Mouse (Mus musculus) stomach, postnatal 0 days (tissue): ENCODE data around the gene Fgf18. TPM values are rescaled to one million over a fixed set of nuclear protein-coding genes. Genes with fewer than 3 reads are reported as not detected.

ENCODE experiments used
- ATAC-seq: fragments of 200-750 bp; cut with Nextera tagmentation; 2 replicates; pipeline ENCODE4 v1.8.0; 2017; ENCODE audit not compliant: low FRiP score, low TSS enrichment
- DNase-seq: peaks from one replicate; pipeline ENCODE4 v3.0.0-alpha.2; 2016; ENCODE audit warnings: low spot score
- H3K27ac ChIP-seq: fragments of 300-500 bp; sonication (generic); replicated peaks from 2 replicates; pipeline ENCODE4 v1.5.1; 2014; ENCODE audit warnings: mild to moderate bottlenecking, control low read depth
- H3K27me3 ChIP-seq: fragments of 300-500 bp; sonication (generic); 2 replicates; pipeline ENCODE4 v1.6.1; 2014; ENCODE audit warnings: low read length; ENCODE audit not compliant: control insufficient read depth, insufficient read depth
- H3K36me3 ChIP-seq: fragments of 300-500 bp; sonication (generic); 2 replicates; pipeline ENCODE4 v1.6.1; 2014; ENCODE audit warnings: low read length, mixed read lengths; ENCODE audit not compliant: control insufficient read depth, insufficient read depth
- H3K4me1 ChIP-seq: fragments of 300-500 bp; sonication (generic); replicated peaks from 2 replicates; pipeline ENCODE4 v1.6.1; 2014; ENCODE audit warnings: antibody characterized with exemption; ENCODE audit not compliant: control insufficient read depth, insufficient read depth
- H3K4me2 ChIP-seq: fragments of 300-500 bp; sonication (generic); replicated peaks from 2 replicates; pipeline ENCODE4 v1.6.1; 2014; ENCODE audit warnings: low read depth, mild to moderate bottlenecking, control low read depth, moderate library complexity
- H3K4me3 ChIP-seq: fragments of 300-500 bp; sonication (generic); 2 replicates; pipeline ENCODE4 v1.5.1; 2014; ENCODE audit warnings: low read depth, low read length, control low read depth
- H3K9ac ChIP-seq: fragments of 300-500 bp; sonication (generic); 2 replicates; pipeline ENCODE4 v1.6.1; 2014; ENCODE audit warnings: mild to moderate bottlenecking, low read length, control low read depth, mixed read lengths
- H3K9me3 ChIP-seq: fragments of 300-500 bp; sonication (generic); 2 replicates; pipeline ENCODE4 v1.6.1; 2016; ENCODE audit warnings: low read length; ENCODE audit not compliant: control insufficient read depth
- CTCF ChIP-seq: IDR thresholded peaks from 2 replicates; pipeline ENCODE4 v1.5.1; 2016; ENCODE audit warnings: antibody characterized with exemption, low read depth, mild to moderate bottlenecking, moderate library complexity
- EP300 ChIP-seq: optimal IDR thresholded peaks from 2 replicates; pipeline ENCODE3; 2016; ENCODE audit warnings: antibody characterized with exemption
- WGBS: fragments of 180-500 bp; shearing (Covaris S2); extraction: QIAGEN DNeasy Blood & Tissue Kit; methylation state at CpG from one replicate; pipeline ENCODE4 v1.1.7; 2014; 5-methylcytosine and 5-hydroxymethylcytosine counted together
- polyA plus RNA-seq: library from polyadenylated mRNA; unstranded; fragments of >200 nt; fragmentation: Nextera tagmentation; extraction: Ambion mirVana; gene quantifications from 2 replicates; pipeline ENCODE4 v1.2.1, GENCODE M21; 2015

The Fgf18 gene
- polyA plus RNA-seq, 1 experiment from 2014 or later: 2.3 TPM

DNA sequence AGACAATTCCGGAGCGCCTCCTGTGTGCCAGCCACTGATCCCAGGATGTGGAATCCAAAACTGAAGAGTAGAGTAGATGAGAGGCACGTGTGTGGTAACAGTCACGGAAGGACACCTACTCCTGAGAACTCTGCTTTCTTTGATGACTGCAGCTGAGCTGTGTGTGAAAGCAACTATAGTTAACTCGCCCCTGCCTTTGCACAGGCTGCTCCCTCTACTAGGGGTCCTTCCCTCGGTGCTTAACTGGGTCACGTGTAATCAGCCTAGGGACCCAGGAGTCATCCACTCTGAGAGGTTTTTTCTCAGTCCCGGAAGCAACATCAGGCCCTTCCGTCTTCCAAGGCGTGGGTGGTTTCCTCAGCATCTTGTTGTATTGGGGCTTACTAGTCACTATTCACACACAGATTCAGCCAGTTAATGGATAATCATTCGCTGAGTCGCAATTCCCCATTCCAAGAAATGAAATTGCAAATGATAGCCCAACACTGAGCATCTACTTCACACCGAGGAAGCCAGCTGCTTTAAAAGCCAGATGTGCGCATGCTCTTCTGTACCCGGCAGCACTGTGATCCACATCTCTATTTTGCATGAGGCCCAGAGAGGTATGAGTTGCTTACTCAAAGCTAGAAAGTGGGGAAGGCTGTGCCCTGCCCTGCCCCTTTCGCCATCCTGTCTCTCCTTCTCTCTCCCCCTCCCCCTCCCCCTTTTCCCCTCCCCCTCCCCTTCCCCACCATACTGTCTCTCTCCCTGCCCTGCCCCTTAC, 67.0 kb downstream of the Fgf18 start:
- TF ChIP-seq CTCF (no peak), EP300 (no peak)
- no peak overlapping the region for H3K4me3 ChIP-seq
- H3K4me2 ChIP-seq: no peak overlapping the region
- no peak for DNase-seq
- H3K36me3 ChIP-seq: no peaks in the 10 kb centered on the region
- H3K9me3 ChIP-seq: no peaks in the 10 kb centered on the region
- no peak for ATAC-seq
- WGBS: 59% methylated on average over 16 of the region's 16 CpGs
- no peak overlapping the region for H3K9ac ChIP-seq
- H3K4me1 ChIP-seq: no peaks in the 10 kb centered on the region
- H3K27ac ChIP-seq: no peak overlapping the region
- no peaks in the 10 kb centered on the region for H3K27me3 ChIP-seq

DNA sequence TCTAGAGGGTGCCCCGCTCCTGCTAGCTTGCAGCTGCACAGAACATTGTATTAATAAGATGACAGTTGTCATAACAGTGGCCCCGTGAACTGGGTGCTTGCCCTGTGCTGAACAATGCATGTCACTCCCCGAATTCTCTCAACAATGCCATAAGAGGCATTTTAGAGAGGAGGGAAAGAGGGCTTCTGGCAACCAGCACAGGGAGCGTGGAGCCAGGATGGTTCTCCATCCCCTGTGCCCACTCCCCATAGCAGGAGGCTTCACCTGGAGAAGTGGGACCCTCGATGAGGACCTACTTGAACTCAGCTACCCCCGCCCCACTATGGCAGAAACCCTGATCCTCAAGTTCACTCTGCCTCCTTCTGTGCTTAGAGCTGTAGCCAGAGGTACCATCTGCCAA, 67.8 kb downstream of the Fgf18 start:
- H3K4me3 ChIP-seq: no peak overlapping the region

DNA sequence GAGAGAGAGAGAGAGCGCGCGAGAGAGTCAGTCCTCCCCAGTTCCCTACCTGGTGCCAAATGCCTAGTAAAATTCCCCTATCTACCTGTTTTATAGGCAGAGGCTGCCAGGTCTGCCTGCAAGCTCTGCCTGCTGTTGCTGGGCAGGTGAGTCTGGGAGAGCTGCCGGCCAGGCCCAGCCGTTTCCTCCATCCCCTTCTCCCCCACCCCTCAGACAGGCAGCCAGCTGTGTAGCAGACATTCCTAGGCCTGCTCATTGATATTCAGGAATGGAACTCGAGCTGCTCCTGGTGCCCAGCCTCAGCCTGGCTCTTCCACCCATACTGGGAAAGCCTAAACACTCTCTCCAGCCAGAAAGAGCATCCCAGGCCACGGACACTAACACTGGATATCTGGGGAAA, 69.2 kb downstream of the Fgf18 start:
- H3K4me1 ChIP-seq: no peaks in the 10 kb centered on the region
- no peaks in the 10 kb centered on the region for H3K9me3 ChIP-seq
- no peak overlapping the region for H3K27ac ChIP-seq
- H3K4me3 ChIP-seq: no peak overlapping the region
- ATAC-seq (no peak), DNase-seq (no peak)
- H3K4me2 ChIP-seq: no peak overlapping the region
- no peak overlapping the region for H3K9ac ChIP-seq
- no peaks in the 10 kb centered on the region for H3K27me3 ChIP-seq
- TF ChIP-seq EP300: no peak
- H3K36me3 ChIP-seq: no peaks in the 10 kb centered on the region
- WGBS: 45% methylated on average over 7 of the region's 7 CpGs

More for the DNA sequence above, 67.8 kb downstream of the Fgf18 start:
- TF ChIP-seq EP300 (no peak), CTCF (no peak)
- no peak overlapping the region for H3K4me2 ChIP-seq
- H3K27me3 ChIP-seq: no peaks in the 10 kb centered on the region
- 56% methylated on average over 6 of the region's 6 CpGs for WGBS
- no peaks in the 10 kb centered on the region for H3K9me3 ChIP-seq
- H3K27ac ChIP-seq: no peak overlapping the region
- ATAC-seq (no peak), DNase-seq (no peak)
- no peak overlapping the region for H3K9ac ChIP-seq
- H3K36me3 ChIP-seq: no peaks in the 10 kb centered on the region
- H3K4me1 ChIP-seq: no peaks in the 10 kb centered on the region

DNA sequence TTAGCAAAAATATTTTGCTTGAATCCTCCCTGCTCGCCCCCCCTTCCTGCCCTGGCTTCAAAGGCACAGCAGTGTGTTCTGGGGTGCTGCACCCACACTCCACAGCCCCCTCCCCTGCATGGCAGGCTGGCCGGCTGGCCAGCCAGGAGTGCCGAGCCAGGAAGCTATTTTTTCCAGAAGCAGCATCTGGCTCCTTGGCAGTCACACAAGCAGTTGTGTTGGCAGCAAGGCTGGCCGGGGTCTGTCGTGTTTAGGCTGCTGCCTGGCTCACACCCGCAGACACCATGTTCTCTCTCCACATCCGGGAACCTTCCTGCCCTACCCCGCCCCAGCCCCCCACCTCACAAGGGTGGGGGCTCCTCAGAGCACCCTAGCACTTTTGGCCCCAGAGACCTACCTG, 71.9 kb downstream of the Fgf18 start:
- WGBS: 41% methylated on average over 8 of the region's 8 CpGs
- ATAC-seq: no peak; the same call in 1 of the 2 replicates
- no peak overlapping the region for H3K4me2 ChIP-seq

DNA sequence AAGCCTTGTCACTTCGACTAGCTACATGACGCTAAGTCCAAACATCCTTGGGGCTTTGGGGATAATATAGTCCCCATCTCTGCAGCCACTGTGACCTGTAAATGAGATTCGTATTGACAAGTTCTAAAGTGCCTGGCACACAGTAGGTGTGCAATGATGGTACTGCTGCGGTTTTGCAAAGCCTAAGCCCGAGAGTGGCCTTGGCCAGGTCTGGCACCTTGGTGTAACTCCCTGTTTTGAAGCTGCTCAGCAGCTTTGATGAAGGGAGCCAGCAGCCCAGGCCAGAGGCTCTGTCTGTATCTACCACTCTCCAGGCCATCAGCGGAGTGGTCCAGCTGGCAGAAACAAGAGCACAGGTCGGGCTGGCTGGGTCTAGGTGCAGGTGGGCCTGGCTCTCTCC, 72.7 kb downstream of the Fgf18 start:
- H3K27me3 ChIP-seq: no peaks in the 10 kb centered on the region
- no peak overlapping the region for H3K4me3 ChIP-seq
- H3K4me1 ChIP-seq: no peaks in the 10 kb centered on the region
- H3K27ac ChIP-seq: no peak overlapping the region
- no peak overlapping the region for H3K4me2 ChIP-seq
- no peaks in the 10 kb centered on the region for H3K36me3 ChIP-seq
- ATAC-seq (no peak), DNase-seq (no peak)
- no peak overlapping the region for H3K9ac ChIP-seq
- no peak for TF ChIP-seq CTCF
- TF ChIP-seq EP300: no peak
- no peaks in the 10 kb centered on the region for H3K9me3 ChIP-seq
- 64% methylated on average over 7 of the region's 7 CpGs for WGBS

More for the DNA sequence above, 71.9 kb downstream of the Fgf18 start:
- Histone ChIP-seq H3K27me3 (no peaks in the 10 kb centered on the region), H3K9me3 (no peaks in the 10 kb centered on the region), H3K36me3 (no peaks in the 10 kb centered on the region), H3K9ac (no peak overlapping the region), H3K4me1 (no peaks in the 10 kb centered on the region), H3K4me3 (no peak overlapping the region), H3K27ac (no peak overlapping the region)
- no peak for DNase-seq
- TF ChIP-seq CTCF: no peak
- TF ChIP-seq EP300: no peak

DNA sequence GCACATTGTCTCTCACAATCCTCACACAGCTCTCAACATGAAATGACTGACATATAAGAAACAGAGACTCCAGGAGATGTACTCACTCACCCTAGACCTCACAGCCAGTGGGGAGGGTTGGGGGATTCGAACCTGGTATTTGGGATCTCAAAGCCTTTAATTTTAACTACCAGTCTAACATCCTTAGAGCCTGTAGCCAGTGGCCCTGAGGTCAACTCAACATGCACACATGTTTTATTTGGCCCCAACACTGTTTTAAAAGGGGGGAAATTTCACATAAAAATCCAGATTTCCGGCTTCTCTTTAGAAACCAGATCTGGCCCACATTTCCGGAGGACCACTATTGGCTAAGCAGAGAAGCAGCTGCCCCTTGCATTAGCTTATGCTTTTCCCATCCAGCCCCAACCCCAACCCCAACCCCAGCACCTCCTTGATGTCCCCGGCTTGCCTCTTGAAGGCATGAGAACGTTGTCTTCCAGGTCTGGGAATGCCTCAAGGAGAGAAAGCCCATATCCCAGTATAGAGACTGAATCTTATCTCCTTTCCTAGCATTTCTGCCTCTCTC, 75.8 kb downstream of the Fgf18 start:
- no peak for DNase-seq
- no peaks in the 10 kb centered on the region for H3K4me1 ChIP-seq
- no peaks in the 10 kb centered on the region for H3K27me3 ChIP-seq
- no peak overlapping the region for H3K9ac ChIP-seq
- H3K9me3 ChIP-seq: no peaks in the 10 kb centered on the region
- no peak overlapping the region for H3K4me3 ChIP-seq
- no peak for ATAC-seq
- no peak overlapping the region for H3K4me2 ChIP-seq
- no peak overlapping the region for H3K27ac ChIP-seq
- 89% methylated on average over 5 of the region's 5 CpGs for WGBS
- TF ChIP-seq CTCF: no peak
- TF ChIP-seq EP300: no peak
- no peaks in the 10 kb centered on the region for H3K36me3 ChIP-seq
